Mouse (Mus musculus): Measurements from ENCODE around the gene Gm49369. TPM values are rescaled to one million over a fixed set of nuclear protein-coding genes. Genes with fewer than 3 reads are reported as not detected.
A peak's percentile ranks its signal among the peaks of the same experiment; 100 is the strongest.

Gene Gm49369
- total RNA-seq, 2 experiments from 2014 or later = 2.1 to 7.1 TPM

GRCm38 (mm10) chr7:142396611-142397010, 14.1 kb upstream of the Gm49369 start:
- intact Hi-C loops (cut with DNase I) = no loop called here
- no peak for DNase-seq (ENCODE audit: low spot score in 2 of 2)

DNA sequence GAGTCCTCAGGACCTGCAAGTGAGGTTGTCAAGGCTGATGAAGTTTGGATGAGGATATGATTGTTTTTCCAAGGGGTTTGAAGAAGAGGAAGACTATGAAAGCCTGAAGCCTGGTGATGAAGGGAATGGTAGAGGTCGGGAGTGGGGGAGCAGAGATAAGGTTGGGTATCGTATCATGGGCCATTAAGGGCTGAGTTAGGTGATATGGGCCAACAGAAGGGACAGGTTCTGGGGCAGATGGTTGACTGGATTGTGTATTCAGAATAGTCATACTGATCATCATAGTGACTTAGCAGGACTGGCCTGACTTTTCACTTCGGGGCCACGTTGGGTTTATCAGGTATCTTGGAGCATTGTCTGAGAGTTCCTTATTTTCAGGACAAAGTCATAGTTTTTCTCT, 13.0 kb upstream of the Gm49369 start:
- intact Hi-C loops (cut with DNase I) = no loop called here
- no peak for DNase-seq (ENCODE audit: low spot score in 2 of 2)

GRCm38 (mm10) chr7:142394261-142395190, 12.1 kb upstream of the Gm49369 start:
- intact Hi-C loops (cut with DNase I) = no loop called here
- DNase-seq (ENCODE audit: low spot score in 2 of 2) = no peak

- DNase-seq (ENCODE audit: low spot score in 2 of 2) = no peak
- intact Hi-C loops (cut with DNase I) = no loop called here
Observed at GRCm38 (mm10) chr7:142393191-142393590, 10.7 kb upstream of the Gm49369 start.

GRCm38 (mm10) chr7:142391609-142392008, 9.1 kb upstream of the Gm49369 start:
- intact Hi-C loops (cut with DNase I) = no loop called here
- DNase-seq (ENCODE audit: low spot score in 2 of 2) = no peak

- DNase-seq (ENCODE audit: low spot score in 2 of 2) = no peak
- intact Hi-C loops (cut with DNase I) = no loop called here
Observed at GRCm38 (mm10) chr7:142391108-142391507, 8.6 kb upstream of the Gm49369 start.

DNA sequence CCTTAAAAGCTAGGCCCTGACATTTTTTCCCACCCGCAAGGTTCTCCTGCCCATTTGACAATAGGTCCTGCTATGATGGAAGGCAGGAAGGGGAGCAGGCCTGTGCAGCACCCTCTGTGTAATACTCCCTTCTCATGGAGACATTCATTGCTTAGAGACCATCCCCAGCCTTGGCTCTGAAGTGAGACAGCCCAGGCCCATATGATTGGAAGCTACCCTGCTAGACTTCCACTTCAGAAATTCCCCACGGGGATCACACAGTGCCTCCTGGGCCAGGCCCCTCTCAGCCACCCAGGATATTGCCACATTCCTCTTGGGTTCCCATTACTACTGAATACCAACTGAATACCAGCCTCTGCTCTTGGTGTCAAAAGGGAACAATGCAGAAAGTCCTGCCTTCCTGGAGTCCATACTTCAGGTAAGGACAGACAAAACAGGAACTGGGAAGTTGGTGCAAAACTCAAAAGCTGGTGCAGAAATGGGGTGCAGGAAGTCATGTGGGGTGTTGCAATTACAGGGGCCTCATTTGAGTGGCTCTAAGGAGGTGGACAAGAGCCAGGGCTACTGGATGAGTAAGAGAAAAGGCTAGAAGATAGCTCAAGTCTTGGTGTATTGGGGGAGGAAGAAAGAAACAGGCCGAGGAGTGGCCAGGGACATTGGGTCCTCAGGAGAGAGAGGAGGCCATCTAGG, 7.6 kb upstream of the Gm49369 start:
- DNase-seq (ENCODE audit: low spot score in 2 of 2) = no peak
- intact Hi-C loops (cut with DNase I) = no loop called here

- DNase-seq (ENCODE audit: low spot score in 2 of 2) = no peak
- intact Hi-C loops (cut with DNase I) = no loop called here
Observed at GRCm38 (mm10) chr7:142388740-142389139, 6.3 kb upstream of the Gm49369 start.

DNA sequence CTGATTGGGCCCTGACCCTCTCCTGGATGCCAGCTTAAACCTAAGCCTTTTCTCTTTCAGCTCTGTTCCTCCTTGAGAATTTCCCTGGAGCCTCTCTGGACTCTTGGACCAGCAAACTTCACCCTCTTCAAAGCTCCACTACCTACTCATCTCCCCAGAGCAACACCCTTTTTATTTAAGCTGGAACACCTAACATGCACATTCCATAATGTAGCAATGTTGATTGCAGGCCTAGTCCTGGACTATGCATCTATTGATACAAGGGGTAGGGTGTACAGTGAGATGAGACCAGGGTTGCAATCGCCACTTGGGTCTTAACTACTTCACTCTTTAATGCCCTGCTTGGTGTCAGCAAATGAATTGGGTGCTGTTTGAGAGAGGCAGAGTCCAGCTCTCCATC, 5.7 kb upstream of the Gm49369 start:
- intact Hi-C loops (cut with DNase I) = no loop called here
- DNase-seq (ENCODE audit: low spot score in 2 of 2) = no peak

DNA sequence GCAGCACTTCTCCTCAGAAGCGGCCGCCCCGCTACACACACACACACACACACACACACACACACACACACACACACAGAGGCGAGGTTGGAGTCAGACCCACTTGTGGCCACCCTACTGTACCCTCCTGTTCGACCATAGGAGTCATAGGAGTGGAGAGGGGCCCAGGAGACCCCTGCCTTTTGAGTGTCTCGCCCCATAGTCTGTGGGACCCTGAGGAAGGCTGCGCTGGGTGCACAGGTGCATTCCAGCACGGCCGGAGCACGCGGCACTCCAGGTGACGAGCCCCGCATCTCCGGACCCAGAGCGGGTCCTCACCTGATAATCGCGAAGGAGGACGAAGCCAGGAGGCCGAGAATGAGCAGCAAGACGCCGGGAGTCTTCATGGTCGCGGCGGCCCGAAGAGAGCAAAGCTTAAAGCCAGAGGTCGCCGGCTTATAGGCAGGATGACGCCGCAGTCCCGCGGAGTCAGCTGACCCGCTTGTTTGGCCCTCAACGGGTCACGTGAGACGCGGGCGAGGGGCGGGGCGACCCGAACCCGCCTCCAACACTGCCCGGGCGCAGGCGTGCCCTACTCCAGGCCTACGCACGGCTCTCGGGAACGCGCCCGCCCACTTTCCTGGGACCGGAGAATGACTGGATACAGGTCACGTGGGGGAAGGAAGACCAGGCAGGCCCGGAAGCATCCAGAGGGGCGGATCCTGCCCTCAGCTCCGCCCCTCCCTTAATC, 5.1 kb upstream of the Gm49369 start, which contains the start of gene Ctsd:
Gene Ctsd (minus strand): TSS at position 620 of the 730 bp plus-strand sequence.
- peak; percentile 97 to 98 for DNase-seq (ENCODE audit: low spot score in 2 of 2)
- intact Hi-C loops (cut with DNase I) = no loop called here

DNA sequence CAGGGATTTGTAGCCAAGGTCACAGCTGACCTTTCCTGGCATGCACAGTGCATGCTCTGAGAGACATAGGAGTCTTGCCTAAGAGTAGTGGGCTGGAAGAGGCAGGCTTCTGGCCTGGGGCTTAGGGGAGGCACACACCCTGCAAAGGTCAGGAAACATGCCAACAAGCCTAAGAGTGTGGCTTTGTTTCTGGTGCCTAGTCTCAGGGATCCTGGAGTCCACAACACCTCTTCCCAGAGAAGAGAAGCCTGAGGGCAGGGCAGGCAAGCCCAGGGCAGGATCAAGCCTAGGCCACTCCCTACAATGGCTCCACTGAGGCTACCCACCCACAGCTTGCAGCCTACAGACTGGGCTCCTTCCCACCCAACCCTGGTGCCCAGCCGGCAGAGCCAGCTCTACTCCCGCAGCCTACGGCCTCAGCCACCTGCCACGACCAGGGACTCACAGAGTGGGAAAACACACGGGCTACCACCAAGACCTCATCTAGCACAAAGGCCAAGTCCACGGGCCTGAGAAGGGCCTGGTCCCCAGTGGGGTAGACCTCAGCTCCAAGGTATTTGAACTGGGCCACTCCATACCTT, 4.2 kb upstream of the Gm49369 start:
- no peak for DNase-seq (ENCODE audit: low spot score in 2 of 2)
- intact Hi-C loops (cut with DNase I) = no loop called here

DNA sequence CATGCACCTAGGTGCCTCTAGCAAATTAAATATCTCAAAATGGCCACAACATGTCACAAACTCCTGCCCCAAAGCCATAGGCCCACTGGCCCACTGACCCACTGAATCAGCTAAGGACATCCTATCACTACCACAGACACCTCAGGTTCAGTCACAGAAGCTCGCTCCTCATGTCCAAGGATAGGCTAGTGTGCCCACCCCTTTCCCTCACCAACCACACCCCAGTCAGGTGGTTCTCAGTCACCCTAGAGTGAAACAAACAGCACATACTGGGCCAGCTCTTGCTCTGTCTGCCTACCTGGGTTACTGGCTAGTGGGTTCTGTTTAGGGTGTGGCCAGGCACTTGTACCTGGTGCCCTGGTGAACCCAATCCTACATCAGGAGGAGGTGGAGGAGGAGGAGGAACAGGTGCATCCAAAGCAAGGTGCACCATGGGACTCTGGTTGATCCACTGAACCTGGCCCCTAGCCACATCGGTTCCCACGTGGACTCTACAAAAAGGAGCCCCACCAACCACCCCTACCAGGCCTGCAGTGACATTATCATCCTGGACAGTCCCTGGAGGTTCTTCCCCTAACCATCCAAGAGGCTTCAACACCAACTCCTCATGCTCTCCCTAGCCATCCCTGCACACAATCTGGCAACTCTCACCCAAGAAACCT, 3.4 kb upstream of the Gm49369 start:
- intact Hi-C loops (cut with DNase I) = no loop called here
- no peak for DNase-seq (ENCODE audit: low spot score in 2 of 2)

DNA sequence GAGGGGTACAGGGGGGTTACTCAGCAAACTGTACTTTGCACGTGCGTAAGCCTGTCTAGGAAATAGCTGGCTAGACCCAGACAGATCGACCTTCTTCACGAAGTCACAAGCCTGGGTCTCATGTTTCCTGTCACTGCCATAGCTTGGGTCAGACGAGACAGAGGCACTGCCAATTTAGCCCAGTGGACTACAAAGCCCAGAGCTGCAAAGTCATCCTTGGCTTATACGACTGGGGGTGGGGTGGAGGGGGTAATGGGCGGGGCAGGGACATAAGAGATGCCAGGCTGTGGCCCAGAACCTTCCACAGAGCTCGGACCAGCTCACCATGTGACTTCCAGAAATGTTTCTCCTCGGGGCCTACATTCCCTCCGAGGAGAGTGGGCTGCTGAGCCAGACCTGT, 1.8 kb upstream of the Gm49369 start:
- no peak for DNase-seq (ENCODE audit: low spot score in 2 of 2)
- intact Hi-C loops (cut with DNase I) = no loop called here

DNA sequence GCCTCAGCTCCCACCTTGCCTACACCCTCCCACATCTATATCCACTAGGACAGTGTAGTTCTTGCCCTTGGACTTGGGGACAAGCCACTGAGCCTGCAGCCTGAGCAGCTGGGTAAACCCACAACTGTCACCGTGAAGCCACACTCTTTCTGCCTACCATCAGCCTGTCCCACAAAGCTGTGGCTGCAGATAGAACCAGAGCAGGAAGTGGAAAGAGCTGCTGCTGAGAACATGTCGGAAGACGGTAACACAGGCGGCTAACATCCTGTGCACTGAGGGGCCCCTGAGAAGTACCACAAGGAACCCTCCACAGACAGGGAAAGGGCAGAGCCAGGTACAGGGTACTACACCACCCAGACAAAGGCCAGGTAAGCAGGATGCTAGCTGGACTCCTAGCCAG, 1.3 kb downstream of the Gm49369 start:
- DNase-seq (ENCODE audit: low spot score in 2 of 2) = no peak
- intact Hi-C loops (cut with DNase I) = no loop called here

DNA sequence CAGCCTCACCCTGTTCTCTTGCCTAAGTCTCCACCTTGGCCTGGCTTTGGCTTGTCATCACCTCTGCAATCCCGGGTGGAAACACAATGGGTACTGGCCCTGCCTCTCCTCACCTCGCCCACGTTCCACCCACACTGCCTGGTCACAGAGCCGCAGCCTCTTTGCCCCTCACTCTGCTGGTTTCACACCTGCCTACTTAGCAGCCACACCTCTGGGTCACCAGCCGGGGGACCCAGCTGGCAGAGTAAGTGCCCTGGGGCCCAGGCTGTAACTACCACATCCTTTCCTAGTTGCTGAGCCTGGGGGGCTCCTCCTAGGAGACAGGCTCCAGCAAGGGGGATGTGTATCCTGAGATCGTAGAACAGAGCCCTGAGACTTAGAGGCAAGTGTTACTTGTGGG, 3.3 kb downstream of the Gm49369 start:
- no peak for DNase-seq (ENCODE audit: low spot score in 2 of 2)
- intact Hi-C loops (cut with DNase I) = no loop called here

DNA sequence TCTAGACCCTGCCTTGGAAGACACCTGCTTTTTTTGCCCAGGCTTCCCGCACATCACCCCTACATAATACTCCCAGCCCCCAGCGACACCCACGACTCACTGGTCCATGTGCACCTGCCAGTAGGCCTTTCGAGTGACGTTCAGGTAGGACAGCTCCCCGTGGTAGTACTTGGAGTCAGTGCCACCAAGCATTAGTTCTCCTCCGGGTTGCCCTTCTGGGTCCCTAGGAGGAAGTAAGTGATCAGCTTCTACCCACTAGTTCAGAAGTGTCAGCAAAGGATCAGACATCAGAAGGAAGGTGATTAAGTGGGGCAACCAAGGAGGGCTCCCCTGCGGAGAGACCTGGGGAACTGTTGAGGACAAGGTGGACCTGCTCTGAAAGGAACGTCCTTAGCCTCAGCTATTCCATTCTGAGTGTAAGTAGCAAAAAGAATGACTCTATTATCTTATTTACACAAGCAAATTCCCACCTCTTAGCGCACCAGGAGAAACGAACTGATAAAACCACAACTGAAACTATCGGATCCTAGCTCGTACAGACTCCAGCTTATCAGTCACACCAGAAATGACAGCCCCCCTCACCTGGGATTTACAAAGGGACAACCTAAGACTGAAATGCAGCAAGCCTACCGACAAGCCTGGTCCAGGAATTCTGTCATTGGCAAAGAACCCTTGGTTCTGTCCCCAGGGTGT, 5.1 kb downstream of the Gm49369 start:
- no peak for DNase-seq (ENCODE audit: low spot score in 2 of 2)
- intact Hi-C loops (cut with DNase I) = no loop called here

DNA sequence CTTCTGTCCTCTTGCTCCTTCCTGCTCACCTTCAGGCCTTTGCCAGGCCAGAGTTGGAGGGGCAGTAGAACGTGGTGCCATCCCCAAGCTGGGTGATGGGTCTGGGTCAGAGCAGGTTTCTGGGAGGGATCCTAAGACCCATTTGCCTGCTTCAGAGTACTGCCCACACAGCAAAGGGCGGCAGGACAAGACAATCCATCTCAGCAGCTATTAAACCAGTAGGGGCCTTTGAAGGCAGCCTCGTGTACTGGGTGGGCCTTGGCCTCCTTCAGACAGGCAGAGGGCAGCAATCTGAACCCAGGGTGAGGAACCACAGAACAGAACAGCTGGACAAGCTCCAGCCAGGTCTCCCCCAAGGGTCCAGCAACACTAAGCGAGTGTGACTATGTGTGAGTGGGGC, 6.4 kb downstream of the Gm49369 start:
- DNase-seq (ENCODE audit: low spot score in 2 of 2) = no peak
- intact Hi-C loops (cut with DNase I) = no loop called here

DNA sequence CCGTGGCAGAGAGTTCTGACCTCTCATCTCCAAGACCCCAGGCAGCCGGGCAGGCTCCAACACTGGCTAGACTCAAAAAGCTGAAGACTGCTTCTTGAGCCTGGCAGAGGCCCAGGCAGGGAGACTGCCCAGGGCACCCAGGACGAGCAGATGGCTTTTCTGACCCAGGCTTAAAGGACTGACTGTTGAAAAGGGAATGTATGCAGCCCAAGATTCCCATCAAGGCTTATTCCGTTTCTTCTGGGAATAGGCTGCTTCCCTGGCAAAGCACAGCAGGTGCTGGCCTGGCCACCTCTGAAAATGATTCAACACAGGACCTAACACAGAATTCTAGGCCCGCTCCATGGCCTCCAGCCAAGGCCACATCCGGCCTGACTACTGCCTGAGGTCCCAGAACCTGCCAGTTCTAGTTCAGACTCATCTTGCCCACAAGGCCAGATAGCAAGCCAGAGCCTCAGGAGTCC, 7.2 kb downstream of the Gm49369 start:
- intact Hi-C loops (cut with DNase I) = no loop called here
- DNase-seq (ENCODE audit: low spot score in 2 of 2) = peak; percentile 29 to 55
